Mouse (Mus musculus): ENCODE data around the gene Cdc42se2.

GRCm38 (mm10) chr11:54698636-54699035 is 88.8 kb downstream of the Cdc42se2 start:
- TF ChIP-seq GATA1 (IDR thresholded peaks at IDR 0.05; ENCODE audit: low read length) (no peak), TAL1 (IDR thresholded peaks at IDR 0.05; ENCODE audit: low read length) (no peak)
